Mouse (Mus musculus): ENCODE data around the gene Cdpf1. TPM values are rescaled to one million over a fixed set of nuclear protein-coding genes. Genes with fewer than 3 reads are reported as not detected.
A peak's percentile ranks its signal among the peaks of the same experiment; 100 is the strongest.

The Cdpf1 gene
- polyA plus RNA-seq (2016; fragmentation: Nextera tagmentation; extraction: Ambion mirVana), result 17.0 and 19.8 TPM in 2 replicates

- H3K27ac ChIP-seq (replicated peaks), result peak within 1 kb of the TSS; percentile 80
- 0 out of 2 replicates have a peak, but pooled peaks cover 5% of the 10 kb centered on the region for H3K9me3 ChIP-seq
- 3% methylated on average over 36 of the region's 36 CpGs for WGBS
- ATAC-seq (ENCODE audit: low FRiP score, low read depth), result peak; percentile 95
- H3K36me3 ChIP-seq, result no peaks in the 10 kb centered on the region
- H3K4me1 ChIP-seq, result peaks cover 6% of the 10 kb centered on the region
- peak within 1 kb of the TSS; percentile 72 for H3K4me2 ChIP-seq (replicated peaks)
- H3K9ac ChIP-seq (replicated peaks), result peak within 1 kb of the TSS; percentile 75
- 0 out of 2 replicates have a peak, but pooled peaks cover 6% of the 10 kb centered on the region for H3K27me3 ChIP-seq
- H3K4me3 ChIP-seq, result peak within 1 kb of the TSS; percentile 70
Observed at GRCm38 (mm10) chr15:85811535-85812277, at the start of gene Cdpf1. Gene Cdpf1, minus strand, starts transcription at chr15:85811697.

- no peaks in the 10 kb centered on the region for H3K27me3 ChIP-seq
- under 1% methylated on average over 42 of the region's 42 CpGs for WGBS
- H3K27ac ChIP-seq (replicated peaks), result peak within 1 kb of the TSS; percentile 66
- H3K4me1 ChIP-seq, result peaks cover 23% of the 10 kb centered on the region
- peak within 1 kb of the TSS; percentile 71 for H3K4me2 ChIP-seq (replicated peaks)
- peaks cover 29% of the 10 kb centered on the region for H3K36me3 ChIP-seq
- ATAC-seq (ENCODE audit: low FRiP score, low read depth), result peak; percentile 98
- H3K9me3 ChIP-seq, result no peaks in the 10 kb centered on the region
- H3K9ac ChIP-seq (replicated peaks), result peak within 1 kb of the TSS; percentile 79
- H3K4me3 ChIP-seq, result peak within 1 kb of the TSS; percentile 68
Observed at GRCm38 (mm10) chr15:85859490-85860031, 48.1 kb upstream of the Cdpf1 start, which contains the start of gene Gtse1. Gene Gtse1, plus strand, starts transcription at chr15:85859745.

GRCm38 (mm10) chr15:85858980-85859489 is 47.5 kb upstream of the Cdpf1 start:
- peak; percentile 35 for ATAC-seq (ENCODE audit: low FRiP score, low read depth)
- peaks cover 23% of the 10 kb centered on the region for H3K4me1 ChIP-seq
- H3K36me3 ChIP-seq, result peaks cover 23% of the 10 kb centered on the region
- no peaks in the 10 kb centered on the region for H3K27me3 ChIP-seq
- H3K27ac ChIP-seq (replicated peaks), result peak overlapping the region; percentile 66
- H3K9ac ChIP-seq (replicated peaks), result peak overlapping the region; percentile 79
- H3K9me3 ChIP-seq, result no peaks in the 10 kb centered on the region
- peak overlapping the region; percentile 68 for H3K4me3 ChIP-seq
- 9% methylated on average over 15 of the region's 15 CpGs for WGBS
- H3K4me2 ChIP-seq (replicated peaks), result peak overlapping the region; percentile 71

GRCm38 (mm10) chr15:85851656-85852392 is 40.3 kb upstream of the Cdpf1 start:
- Histone ChIP-seq H3K9ac (replicated peaks) (no peak overlapping the region), H3K27ac (replicated peaks) (no peak overlapping the region)

GRCm38 (mm10) chr15:85845071-85845470 is 33.6 kb upstream of the Cdpf1 start:
- no peak for ATAC-seq (ENCODE audit: low FRiP score, low read depth)
- Histone ChIP-seq H3K4me2 (replicated peaks) (no peak overlapping the region), H3K27ac (replicated peaks) (no peak overlapping the region), H3K36me3 (no peaks in the 10 kb centered on the region), H3K9ac (replicated peaks) (no peak overlapping the region), H3K4me1 (no peaks in the 10 kb centered on the region), H3K9me3 (no peaks in the 10 kb centered on the region), H3K4me3 (no peak overlapping the region), H3K27me3 (no peaks in the 10 kb centered on the region)

More at GRCm38 (mm10) chr15:85851656-85852392, 40.3 kb upstream of the Cdpf1 start:
- Histone ChIP-seq H3K36me3 (no peaks in the 10 kb centered on the region), H3K4me2 (replicated peaks) (no peak overlapping the region), H3K4me1 (no peaks in the 10 kb centered on the region), H3K9me3 (no peaks in the 10 kb centered on the region), H3K27me3 (no peaks in the 10 kb centered on the region), H3K4me3 (no peak overlapping the region)
- no peak for ATAC-seq (ENCODE audit: low FRiP score, low read depth)
- WGBS, result 82% methylated on average over 12 of the region's 12 CpGs

- no peak overlapping the region for H3K4me2 ChIP-seq (replicated peaks)
- no peaks in the 10 kb centered on the region for H3K36me3 ChIP-seq
- H3K4me1 ChIP-seq, result no peaks in the 10 kb centered on the region
- H3K27ac ChIP-seq (replicated peaks), result no peak overlapping the region
- no peak overlapping the region for H3K4me3 ChIP-seq
- 83% methylated on average over 5 of the region's 5 CpGs for WGBS
- H3K9me3 ChIP-seq, result no peaks in the 10 kb centered on the region
- H3K27me3 ChIP-seq, result no peaks in the 10 kb centered on the region
- no peak overlapping the region for H3K9ac ChIP-seq (replicated peaks)
- ATAC-seq (ENCODE audit: low FRiP score, low read depth), result no peak
Observed at GRCm38 (mm10) chr15:85841796-85842360, 30.4 kb upstream of the Cdpf1 start.

- Histone ChIP-seq H3K9me3 (no peaks in the 10 kb centered on the region), H3K4me2 (replicated peaks) (no peak overlapping the region), H3K27me3 (no peaks in the 10 kb centered on the region), H3K4me1 (no peaks in the 10 kb centered on the region), H3K9ac (replicated peaks) (no peak overlapping the region), H3K27ac (replicated peaks) (no peak overlapping the region), H3K4me3 (no peak overlapping the region), H3K36me3 (no peaks in the 10 kb centered on the region)
- no peak for ATAC-seq (ENCODE audit: low FRiP score, low read depth)
- WGBS, result 31% methylated on average over 6 of the region's 6 CpGs
Observed at GRCm38 (mm10) chr15:85840983-85841382, 29.5 kb upstream of the Cdpf1 start.

GRCm38 (mm10) chr15:85836887-85837286 is 25.4 kb upstream of the Cdpf1 start:
- H3K4me1 ChIP-seq, result peaks cover 8% of the 10 kb centered on the region; the same call in 1 of the 2 replicates
- H3K36me3 ChIP-seq, result no peaks in the 10 kb centered on the region
- no peak overlapping the region for H3K4me3 ChIP-seq
- H3K4me2 ChIP-seq (replicated peaks), result no peak overlapping the region
- no peak overlapping the region for H3K27ac ChIP-seq (replicated peaks)
- H3K27me3 ChIP-seq, result no peaks in the 10 kb centered on the region
- no peak overlapping the region for H3K9ac ChIP-seq (replicated peaks)
- ATAC-seq (ENCODE audit: low FRiP score, low read depth), result no peak
- H3K9me3 ChIP-seq, result no peaks in the 10 kb centered on the region
- 94% methylated on average over 5 of the region's 5 CpGs for WGBS

GRCm38 (mm10) chr15:85835335-85835734 is 23.8 kb upstream of the Cdpf1 start:
- no peak overlapping the region for H3K4me3 ChIP-seq
- no peak overlapping the region for H3K27ac ChIP-seq (replicated peaks)
- H3K4me1 ChIP-seq, result peaks cover 14% of the 10 kb centered on the region
- H3K9ac ChIP-seq (replicated peaks), result no peak overlapping the region
- WGBS, result 57% methylated on average over 3 of the region's 3 CpGs
- no peak overlapping the region for H3K4me2 ChIP-seq (replicated peaks)
- no peaks in the 10 kb centered on the region for H3K27me3 ChIP-seq
- ATAC-seq (ENCODE audit: low FRiP score, low read depth), result no peak
- H3K36me3 ChIP-seq, result no peaks in the 10 kb centered on the region
- H3K9me3 ChIP-seq, result no peaks in the 10 kb centered on the region

GRCm38 (mm10) chr15:85832599-85832998 is 21.1 kb upstream of the Cdpf1 start:
- WGBS, result 54% methylated on average over 8 of the region's 8 CpGs
- 0 out of 2 replicates have a peak, but pooled peaks cover 6% of the 10 kb centered on the region for H3K27me3 ChIP-seq
- peak overlapping the region; percentile 64 for H3K9ac ChIP-seq (replicated peaks)
- peaks cover 14% of the 10 kb centered on the region for H3K4me1 ChIP-seq
- no peaks in the 10 kb centered on the region for H3K36me3 ChIP-seq
- no peaks in the 10 kb centered on the region for H3K9me3 ChIP-seq
- H3K27ac ChIP-seq (replicated peaks), result no peak overlapping the region
- peak overlapping the region; percentile 63 for H3K4me3 ChIP-seq
- no peak for ATAC-seq (ENCODE audit: low FRiP score, low read depth)
- H3K4me2 ChIP-seq (replicated peaks), result peak overlapping the region; percentile 77

GRCm38 (mm10) chr15:85831954-85832590 is 20.6 kb upstream of the Cdpf1 start, which contains the start of gene Ttc38:
Gene Ttc38, plus strand, starts transcription at chr15:85832306.
- 0 out of 2 replicates have a peak, but pooled peaks cover 6% of the 10 kb centered on the region for H3K27me3 ChIP-seq
- no peak within 1 kb of the TSS for H3K27ac ChIP-seq (replicated peaks)
- WGBS, result 2% methylated on average over 27 of the region's 27 CpGs
- H3K4me1 ChIP-seq, result peaks cover 14% of the 10 kb centered on the region
- peak within 1 kb of the TSS; percentile 63 for H3K4me3 ChIP-seq
- peak within 1 kb of the TSS; percentile 64 for H3K9ac ChIP-seq (replicated peaks)
- H3K36me3 ChIP-seq, result no peaks in the 10 kb centered on the region
- peak within 1 kb of the TSS; percentile 77 for H3K4me2 ChIP-seq (replicated peaks)
- peak; percentile 70 for ATAC-seq (ENCODE audit: low FRiP score, low read depth)
- H3K9me3 ChIP-seq, result no peaks in the 10 kb centered on the region
